Mouse (Mus musculus) cortical plate, adult 2 months (tissue): ENCODE data around the gene Mphosph9. TPM values are rescaled to one million over a fixed set of nuclear protein-coding genes. Genes with fewer than 3 reads are reported as not detected.
A peak's percentile ranks its signal among the peaks of the same experiment; 100 is the strongest.

Experiments used
- H3K27ac ChIP-seq: fragments of 200-500 bp; 2 replicates; pipeline ENCODE4 v1.5.1; 2012; ENCODE audit warnings: low read length, control low read depth, inconsistent platforms; ENCODE audit not compliant: insufficient read depth
- H3K4me1 ChIP-seq: fragments of 200-500 bp; 2 replicates; pipeline ENCODE4 v1.6.1; 2011; ENCODE audit warnings: low read length; ENCODE audit not compliant: control insufficient read depth, insufficient read depth
- H3K4me3 ChIP-seq: fragments of 200-500 bp; 2 replicates; pipeline ENCODE4 v1.5.1; 2011; ENCODE audit warnings: mild to moderate bottlenecking, low read length, control low read depth; ENCODE audit not compliant: insufficient read depth
- CTCF ChIP-seq: fragments of 200-500 bp; IDR thresholded peaks from 2 replicates; pipeline ENCODE4 v1.5.1; 2011; ENCODE audit warnings: mild to moderate bottlenecking, control low read depth, low read length; ENCODE audit not compliant: insufficient read depth; ENCODE audit errors: extremely low read depth
- POLR2A ChIP-seq: fragments of 200-500 bp; IDR thresholded peaks from 2 replicates; pipeline ENCODE4 v1.6.1; 2011; ENCODE audit warnings: mild to moderate bottlenecking, low read length, control low read depth; ENCODE audit not compliant: insufficient read depth; ENCODE audit errors: extremely low read depth
- polyA plus RNA-seq: library from polyadenylated mRNA; depleted of rRNA; stranded (reverse); fragments of >200 nt; gene quantifications from 2 replicates; pipeline ENCODE4 v1.2.3, GENCODE M21; 2012

Mphosph9 gene
- polyA plus RNA-seq, 1 experiment: 21.0 TPM

DNA sequence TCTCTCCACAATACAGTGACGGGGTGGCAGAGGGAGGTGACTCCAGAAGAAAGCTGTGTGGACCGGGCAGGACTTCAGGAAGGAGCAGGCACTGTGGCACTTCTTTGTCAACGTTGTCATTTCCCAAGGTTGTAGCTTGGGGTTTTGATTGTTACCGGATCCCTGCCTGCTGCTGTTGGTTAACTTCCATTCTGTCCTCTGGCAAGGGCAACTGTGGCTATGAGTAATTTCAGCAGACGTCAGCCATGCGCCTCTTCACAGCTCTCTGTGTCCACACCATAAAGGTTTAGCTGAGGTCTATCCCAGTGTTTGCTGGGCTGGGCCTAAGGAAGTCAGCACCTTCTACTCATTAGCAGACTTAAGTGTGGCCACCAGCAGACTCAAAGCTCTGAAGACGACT lies 82.9 kb downstream of the Mphosph9 start:
- no peak overlapping the region for H3K4me3 ChIP-seq
- H3K4me1 ChIP-seq: peaks cover 10% of the 10 kb centered on the region
- TF ChIP-seq POLR2A (no peak), CTCF (no peak)

DNA sequence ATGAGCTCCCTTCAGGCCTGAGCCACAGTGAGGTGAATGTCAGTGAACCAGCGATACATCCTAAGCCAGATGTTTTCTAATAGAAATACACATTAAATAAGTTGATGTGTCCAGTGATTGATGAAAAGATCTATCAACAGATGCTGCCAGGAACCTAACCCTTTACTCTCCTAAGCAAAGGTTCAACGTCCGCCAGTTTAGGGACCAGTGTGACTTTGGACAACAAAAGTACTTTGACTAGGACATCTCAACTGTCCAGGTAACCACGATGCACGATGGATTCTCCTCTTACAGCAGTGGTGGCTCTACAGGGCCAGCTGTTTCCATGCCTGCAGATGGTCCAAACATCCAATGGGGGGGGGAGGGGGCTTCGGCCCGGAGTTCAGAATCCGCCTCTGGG lies 83.3 kb downstream of the Mphosph9 start:
- Histone ChIP-seq H3K4me1 (peaks cover 10% of the 10 kb centered on the region), H3K4me3 (no peak overlapping the region), H3K27ac (no peak overlapping the region)
- TF ChIP-seq CTCF (no peak), POLR2A (no peak)

More for the DNA sequence above, 82.9 kb downstream of the Mphosph9 start:
- no peak overlapping the region for H3K27ac ChIP-seq

GRCm38 (mm10) chr5:124243236-124243901 lies 84.4 kb downstream of the Mphosph9 start:
- no peak for TF ChIP-seq POLR2A
- TF ChIP-seq CTCF: no peak
- Histone ChIP-seq H3K4me3 (no peak overlapping the region), H3K27ac (no peak overlapping the region), H3K4me1 (peaks cover 10% of the 10 kb centered on the region)

GRCm38 (mm10) chr5:124241686-124242444 lies 85.9 kb downstream of the Mphosph9 start:
- H3K27ac ChIP-seq: no peak overlapping the region
- TF ChIP-seq POLR2A (no peak), CTCF (no peak)
- H3K4me1 ChIP-seq: peaks cover 10% of the 10 kb centered on the region
- H3K4me3 ChIP-seq: no peak overlapping the region

GRCm38 (mm10) chr5:124240841-124241685 lies 86.7 kb downstream of the Mphosph9 start:
- Histone ChIP-seq H3K27ac (peak overlapping the region; percentile 27), H3K4me3 (no peak overlapping the region)
- no peak for TF ChIP-seq POLR2A
- no peak for TF ChIP-seq CTCF

DNA sequence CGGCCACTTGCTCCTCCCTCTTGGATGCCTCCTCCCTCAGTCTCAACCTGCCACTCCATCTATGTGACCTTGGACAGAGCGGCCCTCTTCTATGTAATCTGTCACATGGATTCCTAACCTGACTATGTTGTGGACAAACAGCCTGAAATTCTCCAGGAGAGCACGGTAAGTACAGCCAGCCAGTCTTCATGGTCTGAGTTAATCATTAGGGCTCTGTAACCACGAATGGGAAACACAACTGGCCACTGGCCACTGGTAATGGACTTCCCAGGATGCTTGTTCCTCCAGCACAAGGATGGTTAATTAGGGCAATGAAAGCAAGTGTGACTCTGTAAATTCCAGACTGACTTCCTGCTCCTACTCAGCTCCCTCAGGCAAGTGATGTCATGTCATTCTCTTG lies 91.6 kb downstream of the Mphosph9 start:
- TF ChIP-seq CTCF: no peak
- TF ChIP-seq POLR2A: no peak
- Histone ChIP-seq H3K4me1 (peaks cover 18% of the 10 kb centered on the region), H3K27ac (no peak overlapping the region)

More at GRCm38 (mm10) chr5:124240841-124241685, 86.7 kb downstream of the Mphosph9 start:
- peaks cover 10% of the 10 kb centered on the region for H3K4me1 ChIP-seq

DNA sequence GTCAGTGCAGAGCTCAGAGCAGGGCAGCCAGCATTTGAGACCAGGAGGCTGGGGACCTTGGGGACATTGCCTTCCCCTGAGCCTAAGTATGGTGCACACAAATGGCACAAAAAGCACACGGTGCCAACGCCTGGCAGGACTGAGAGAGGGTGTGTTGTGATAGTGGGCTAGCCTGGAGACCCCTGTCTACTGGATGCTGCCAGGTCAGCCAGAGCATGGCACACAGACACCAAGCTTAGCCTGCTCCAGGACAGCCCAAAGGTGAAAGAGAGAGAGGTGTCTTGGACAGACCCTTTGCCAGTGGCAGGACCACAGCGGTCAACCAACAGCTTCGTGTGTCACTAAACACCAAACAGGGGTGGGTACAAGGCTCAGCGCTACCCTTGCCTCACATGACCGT lies 93.0 kb downstream of the Mphosph9 start:
- Histone ChIP-seq H3K4me3 (no peak overlapping the region), H3K27ac (no peak overlapping the region), H3K4me1 (peaks cover 13% of the 10 kb centered on the region; the same call in 1 of the 2 replicates)
- TF ChIP-seq POLR2A: no peak
- no peak for TF ChIP-seq CTCF

More for the DNA sequence above, 91.6 kb downstream of the Mphosph9 start:
- H3K4me3 ChIP-seq: no peak overlapping the region

- Histone ChIP-seq H3K4me1 (peaks cover 13% of the 10 kb centered on the region; the same call in 1 of the 2 replicates), H3K4me3 (no peak overlapping the region), H3K27ac (no peak overlapping the region)
- TF ChIP-seq POLR2A (no peak), CTCF (no peak)
Measured at GRCm38 (mm10) chr5:124233874-124234661, 93.7 kb downstream of the Mphosph9 start.
